Mouse (Mus musculus) hindbrain, embryonic 12.5 days (tissue): Measurements from ENCODE around the gene Ssxb3. TPM values are rescaled to one million over a fixed set of nuclear protein-coding genes. Genes with fewer than 3 reads are reported as not detected.
"Not testable (repeated sequence)": the region's sequence is repeated elsewhere in the genome, so short reads cannot be mapped to it uniquely, and the experiment has no call there.

Experiments used
- ATAC-seq: fragments of 200-750 bp; cut with Nextera tagmentation; 2 replicates; pipeline ENCODE4 v1.8.0; 2017; ENCODE audit warnings: moderate TSS enrichment; ENCODE audit not compliant: low FRiP score
- H3K27ac ChIP-seq: fragments of 300-500 bp; sonication (generic); 2 replicates; pipeline ENCODE4 v1.5.1; 2016; ENCODE audit warnings: mild to moderate bottlenecking
- H3K27me3 ChIP-seq: fragments of 300-500 bp; sonication (generic); 2 replicates; pipeline ENCODE4 v1.6.1; 2016; ENCODE audit warnings: mild to moderate bottlenecking
- H3K36me3 ChIP-seq: fragments of 300-500 bp; sonication (generic); 2 replicates; pipeline ENCODE4 v1.6.1; 2016; ENCODE audit warnings: mild to moderate bottlenecking
- H3K4me1 ChIP-seq: fragments of 300-500 bp; sonication (generic); 2 replicates; pipeline ENCODE4 v1.6.1; 2016
- H3K4me2 ChIP-seq: fragments of 300-500 bp; sonication (generic); replicated peaks from 2 replicates; pipeline ENCODE4 v1.6.1; 2016; ENCODE audit warnings: mild to moderate bottlenecking
- H3K4me3 ChIP-seq: fragments of 300-500 bp; sonication (generic); 2 replicates; pipeline ENCODE4 v1.5.1; 2016; ENCODE audit warnings: mild to moderate bottlenecking
- H3K9ac ChIP-seq: fragments of 300-500 bp; sonication (generic); 2 replicates; pipeline ENCODE4 v1.6.1; 2016; ENCODE audit warnings: mild to moderate bottlenecking, moderate library complexity
- H3K9me3 ChIP-seq: fragments of 300-500 bp; sonication (generic); replicated peaks from 2 replicates; pipeline ENCODE4 v1.6.1; 2016; ENCODE audit warnings: mild to moderate bottlenecking
- WGBS: fragments of 180-500 bp; shearing (Covaris S2); methylation state at CpG from one replicate; pipeline ENCODE4 v1.1.7; 2016; 5-methylcytosine and 5-hydroxymethylcytosine counted together
- polyA plus RNA-seq: library from polyadenylated mRNA; unstranded; fragments of >200 nt; fragmentation: Nextera tagmentation; extraction: Ambion mirVana; gene quantifications from 2 replicates; pipeline ENCODE4 v1.2.1, GENCODE M21; 2016

The Ssxb3 gene
- not detected in 2 replicates for polyA plus RNA-seq

- not testable (repeated sequence) for H3K27ac ChIP-seq, H3K9me3 ChIP-seq, H3K36me3 ChIP-seq, H3K9ac ChIP-seq, H3K4me2 ChIP-seq, ATAC-seq, H3K4me3 ChIP-seq, H3K27me3 ChIP-seq, H3K4me1 ChIP-seq
- 30% methylated on average over 1 of the region's 1 CpGs for WGBS
Observed at GRCm38 (mm10) chrX:8591716-8592115, at the start of gene Ssxb3. TSS of gene Ssxb3 (minus strand) at chrX:8591816.

DNA sequence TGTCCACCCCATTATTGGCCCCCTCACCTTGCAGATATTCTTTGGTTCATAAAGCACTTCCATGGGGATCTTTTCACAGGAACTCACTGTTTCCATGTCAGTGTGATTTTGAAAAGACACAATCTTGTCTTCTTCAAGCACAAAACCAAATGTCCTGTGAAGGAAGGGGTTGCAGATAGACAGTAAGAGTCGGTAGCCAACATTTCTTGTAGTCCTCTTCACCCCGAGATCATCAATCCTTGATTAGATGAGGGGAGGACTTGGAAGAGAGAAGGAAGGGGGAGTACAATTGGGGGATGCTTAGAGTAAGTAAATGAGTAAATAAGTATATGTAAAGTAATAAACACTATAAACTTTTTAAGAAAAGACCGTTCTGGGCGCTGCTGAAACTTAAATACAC lies 43.5 kb downstream of the Ssxb3 start, which contains the start of gene Ssxb6:
Gene Ssxb6 (minus strand): TSS at position 101 of the 400 bp plus-strand sequence.
- not testable (repeated sequence) for H3K9ac ChIP-seq

More for the DNA sequence above, 43.5 kb downstream of the Ssxb3 start, which contains the start of gene Ssxb6:
- WGBS = 79% methylated on average over 4 of the region's 4 CpGs
- not testable (repeated sequence) for H3K4me1 ChIP-seq, H3K4me2 ChIP-seq, H3K9me3 ChIP-seq, H3K36me3 ChIP-seq, ATAC-seq, H3K27ac ChIP-seq, H3K27me3 ChIP-seq, H3K4me3 ChIP-seq

Other genes with a start within 250 kb of the Ssxb3 start
- gene Ssxb9, start 224.8 kb downstream of the Ssxb3 start, polyA plus RNA-seq = not detected in 2 replicates
- gene Ssxb1, start 178.5 kb downstream of the Ssxb3 start, polyA plus RNA-seq = not detected in 2 replicates
- gene Ssxb2, start 130.1 kb downstream of the Ssxb3 start, polyA plus RNA-seq = not detected in 2 replicates
- not detected in 2 replicates for gene Gm14459, start 66.9 kb downstream of the Ssxb3 start, polyA plus RNA-seq
- gene Ssxb6, start 43.6 kb downstream of the Ssxb3 start, polyA plus RNA-seq = not detected in 2 replicates
- gene Ssxb8, start 99.0 kb upstream of the Ssxb3 start, polyA plus RNA-seq = not detected in 2 replicates
- not detected in 2 replicates for gene Ssx9, start 156.6 kb upstream of the Ssxb3 start, polyA plus RNA-seq
- gene Ssxb5, start 211.9 kb upstream of the Ssxb3 start, polyA plus RNA-seq = not detected in 2 replicates